Mouse (Mus musculus) adrenal gland, postnatal 14 days (tissue): ENCODE measurements around the gene Rassf5. TPM values are rescaled to one million over a fixed set of nuclear protein-coding genes. Genes with fewer than 3 reads are reported as not detected.

Experiments
- DNase-seq: peaks from one replicate; pipeline ENCODE4 v3.0.0; 2021; ENCODE audit warnings: mixed read lengths
- total RNA-seq: library from RNA; stranded (reverse); gene quantifications from 2 replicates; pipeline ENCODE4 v1.2.3, GENCODE M21; 2021

Rassf5 gene
- total RNA-seq, 1 experiment from 2014 or later, result 9.7 TPM

GRCm38 (mm10) chr1:131138191-131139016 lies 106.7 kb downstream of the Rassf5 start, which contains the start of gene Dyrk3:
TSS of gene Dyrk3 (minus strand) at chr1:131138340.
- peak; percentile 96 for DNase-seq

DNA sequence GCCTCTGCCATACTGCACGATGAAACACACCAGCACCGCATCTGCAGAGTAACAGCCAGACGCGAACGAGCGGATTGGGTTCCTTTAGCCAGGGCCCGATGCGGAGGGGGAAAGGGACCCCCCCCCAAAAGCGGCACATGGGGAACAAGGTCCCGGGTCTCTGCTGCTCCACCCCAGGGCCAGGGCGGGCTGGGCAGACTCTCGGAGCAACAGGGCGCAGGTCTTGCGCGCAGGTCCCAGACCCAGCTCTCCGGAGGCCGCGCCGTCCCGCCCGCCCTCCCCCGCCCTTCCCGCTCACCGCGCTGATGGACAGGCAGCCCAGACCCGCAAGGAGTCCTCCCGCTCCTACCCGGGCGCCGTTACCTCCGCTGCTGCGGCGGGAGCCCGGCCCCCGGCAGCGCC lies 107.3 kb downstream of the Rassf5 start:
- no peak for DNase-seq

DNA sequence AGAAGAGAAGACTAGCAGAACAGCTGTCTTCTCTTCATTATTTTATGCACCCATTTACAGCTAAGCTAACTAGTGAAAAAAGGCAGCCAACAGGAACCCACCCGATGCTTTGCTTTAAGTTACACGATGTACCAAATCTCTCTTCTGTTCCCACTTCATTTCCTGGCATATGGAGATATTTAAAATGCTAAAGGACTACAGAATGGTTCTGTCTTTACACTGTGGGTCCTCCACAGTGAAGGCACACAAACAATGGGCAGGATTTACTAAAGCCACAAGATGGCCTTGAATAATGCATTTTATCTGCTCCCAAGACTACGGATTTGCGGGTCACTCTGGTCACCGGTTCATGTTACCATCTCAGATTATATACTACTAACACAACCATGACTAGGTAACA lies 107.9 kb downstream of the Rassf5 start:
- no peak for DNase-seq

DNA sequence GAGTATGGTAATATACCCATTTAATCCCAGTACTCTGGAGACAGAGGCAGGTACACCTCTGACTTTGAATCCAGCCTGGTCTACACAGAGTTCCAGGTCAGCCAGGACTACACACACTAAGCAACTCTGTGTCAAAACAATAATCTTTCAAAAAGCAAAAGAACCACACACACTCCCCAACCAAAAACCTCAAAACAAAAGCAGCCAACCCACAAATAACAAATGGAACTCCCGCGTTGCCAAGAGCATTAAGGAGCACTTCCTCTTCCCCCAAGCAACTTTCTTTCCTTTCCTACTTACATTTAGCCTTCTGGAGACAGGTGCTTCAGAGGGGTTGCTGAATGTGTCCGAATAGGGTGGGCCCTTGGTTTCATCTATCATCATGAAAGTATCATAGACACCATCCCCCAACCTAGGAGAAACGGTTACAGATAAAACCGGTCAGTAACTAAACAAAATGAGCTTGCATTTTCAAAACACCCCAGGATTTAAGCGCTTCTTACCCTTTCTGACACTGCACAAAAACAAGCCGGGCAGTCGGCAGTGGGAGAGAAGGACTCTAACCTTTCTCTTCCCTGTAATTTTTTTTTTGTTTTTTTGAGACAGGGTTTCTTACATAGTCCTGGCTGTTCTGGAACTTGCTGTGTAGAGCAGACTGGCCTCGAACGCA lies 109.0 kb downstream of the Rassf5 start:
- DNase-seq, result no peak

GRCm38 (mm10) chr1:131134942-131135522 lies 110.0 kb downstream of the Rassf5 start:
- peak; percentile 87 for DNase-seq

- no peak for DNase-seq
These were observed 110.8 kb downstream of the Rassf5 start for GRCm38 (mm10) chr1:131134231-131134630.

Other genes starting within 250 kb of the Rassf5 start
- 0.38 TPM in 1 of 2 replicates, not detected in the other for gene Il10, start 225.4 kb downstream of the Rassf5 start, total RNA-seq
- gene Mapkapk2, start 147.4 kb downstream of the Rassf5 start, total RNA-seq, result 159 and 180 TPM in 2 replicates
- gene Dyrk3, start 106.9 kb downstream of the Rassf5 start, total RNA-seq, result 5.3 and 7.1 TPM in 2 replicates
- 42.2 and 43.4 TPM in 2 replicates for gene Eif2d, start 92.1 kb downstream of the Rassf5 start, total RNA-seq
- 10.4 and 19.3 TPM in 2 replicates for gene Ikbke, start 34.3 kb upstream of the Rassf5 start, total RNA-seq